Mouse (Mus musculus) CD4-positive, CD25-positive, alpha-beta regulatory T cell, adult 4 months (primary cell): ENCODE results near the gene Flnb. TPM values are rescaled to one million over a fixed set of nuclear protein-coding genes. Genes with fewer than 3 reads are reported as not detected.
A peak's percentile ranks its signal among the peaks of the same experiment; 100 is the strongest.

Experiments
- ATAC-seq: one replicate; pipeline ENCODE4 v1.8.0; 2017
- polyA plus RNA-seq, 2 experiments: library from polyadenylated mRNA; unstranded; fragments of 100-300 nt; shearing (Covaris generic); gene quantifications; one replicate each; pipeline ENCODE4 v1.2.1; 2017

Gene Flnb
- 1 to 10 TPM; 5.0 to 7.5 TPM for polyA plus RNA-seq

- ATAC-seq = peak; percentile 94
Observed at GRCm38 (mm10) chr14:7817770-7818462, at the start of gene Flnb. Gene Flnb, plus strand, starts transcription at chr14:7817957.

- peak; percentile 96 for ATAC-seq
Observed at GRCm38 (mm10) chr14:7773714-7774389, 43.9 kb upstream of the Flnb start.

- ATAC-seq = no peak
Observed at GRCm38 (mm10) chr14:7786073-7786472, 31.7 kb upstream of the Flnb start.

- ATAC-seq = no peak
Observed at GRCm38 (mm10) chr14:7789266-7790030, 28.3 kb upstream of the Flnb start.

GRCm38 (mm10) chr14:7791061-7791531 lies 26.7 kb upstream of the Flnb start:
- ATAC-seq = peak; percentile 38

GRCm38 (mm10) chr14:7791532-7792159 lies 26.1 kb upstream of the Flnb start, which contains the start of gene Gm26661:
Gene Gm26661, plus strand, starts transcription at chr14:7791587.
- peak; percentile 72 for ATAC-seq

GRCm38 (mm10) chr14:7795961-7796360 lies 21.8 kb upstream of the Flnb start:
- no peak for ATAC-seq

- no peak for ATAC-seq
Observed at GRCm38 (mm10) chr14:7800611-7801010, 17.1 kb upstream of the Flnb start.

- ATAC-seq = peak; percentile 84
Observed at GRCm38 (mm10) chr14:7801831-7802230, 15.9 kb upstream of the Flnb start.

- no peak for ATAC-seq
Observed at GRCm38 (mm10) chr14:7803874-7804557, 13.7 kb upstream of the Flnb start.

GRCm38 (mm10) chr14:7804558-7804905 lies 13.2 kb upstream of the Flnb start:
- no peak for ATAC-seq

GRCm38 (mm10) chr14:7807711-7808110 lies 10.0 kb upstream of the Flnb start:
- ATAC-seq = no peak

- ATAC-seq = no peak
Observed at GRCm38 (mm10) chr14:7808501-7808981, 9.2 kb upstream of the Flnb start.

- ATAC-seq = no peak
Observed at GRCm38 (mm10) chr14:7809043-7809955, 8.5 kb upstream of the Flnb start.

GRCm38 (mm10) chr14:7818463-7819121 lies 835 bp downstream of the Flnb start:
- ATAC-seq = peak; percentile 22

GRCm38 (mm10) chr14:7819446-7819845 lies 1.7 kb downstream of the Flnb start:
- ATAC-seq = no peak

- no peak for ATAC-seq
Observed at GRCm38 (mm10) chr14:7821341-7821740, 3.6 kb downstream of the Flnb start.

- ATAC-seq = no peak
Observed at GRCm38 (mm10) chr14:7822693-7823092, 4.9 kb downstream of the Flnb start.

- no peak for ATAC-seq
Observed at GRCm38 (mm10) chr14:7824651-7825268, 7.0 kb downstream of the Flnb start.
